Mouse (Mus musculus) left cerebral cortex, postnatal 14 days (tissue): ENCODE measurements around the gene A930004D18Rik. TPM values are rescaled to one million over a fixed set of nuclear protein-coding genes. Genes with fewer than 3 reads are reported as not detected.
"Not testable (repeated sequence)": the region's sequence is repeated elsewhere in the genome, so short reads cannot be mapped to it uniquely, and the experiment has no call there.

Source experiments
- DNase-seq, 2 experiments: peaks; one replicate each; pipeline ENCODE4 v3.0.0; 2021 to 2022; ENCODE audit warnings: low spot score in 2 of 2, mixed read lengths in 1 of 2
- intact Hi-C: fragments of 180-260 bp; cut with DNase I; formaldehyde crosslinking; loops from one replicate; pipeline ENCODE4 v1.15.1; 2025
- total RNA-seq, 2 experiments: library from RNA; stranded (reverse); gene quantifications; 2 replicates each; pipeline ENCODE4 v1.2.3; 2021

The A930004D18Rik gene
- total RNA-seq, 2 experiments from 2014 or later = 1.5 to 1.6 TPM

- intact Hi-C loops = loop anchor here (5.0 to 10.0 kb wide), 6 partner anchors 36 to 666 kb away; partner anchors contain the start of gene Spag6
- peak in 1 of 2 experiments; percentile 38 for DNase-seq
Observed at GRCm38 (mm10) chr2:18026116-18026947, 11.2 kb downstream of the A930004D18Rik start.

GRCm38 (mm10) chr2:18025781-18026115 lies 11.8 kb downstream of the A930004D18Rik start:
- intact Hi-C loops = loop anchor here (5.0 to 10.0 kb wide), 6 partner anchors 37 to 667 kb away; partner anchors contain the start of gene Spag6
- DNase-seq = no peak

GRCm38 (mm10) chr2:18025116-18025515 lies 12.4 kb downstream of the A930004D18Rik start:
- DNase-seq = no peak
- intact Hi-C loops = loop anchor here (5.0 to 10.0 kb wide), 6 partner anchors 37 to 667 kb away; partner anchors contain the start of gene Spag6

GRCm38 (mm10) chr2:18022886-18023285 lies 14.7 kb downstream of the A930004D18Rik start:
- no peak for DNase-seq
- intact Hi-C loops = loop anchor here (10.0 kb wide), 2 partner anchors 168 to 378 kb away; no protein-coding TSS in a partner anchor

- DNase-seq = no peak
- intact Hi-C loops = no loop called here
Observed at GRCm38 (mm10) chr2:18019122-18019521, 18.4 kb downstream of the A930004D18Rik start.

- DNase-seq = no peak
- intact Hi-C loops = no loop called here
Observed at GRCm38 (mm10) chr2:18017321-18017720, 20.2 kb downstream of the A930004D18Rik start.

- no peak for DNase-seq
- intact Hi-C loops = no loop called here
Observed at GRCm38 (mm10) chr2:18016639-18017038, 20.9 kb downstream of the A930004D18Rik start.

- intact Hi-C loops = no loop called here
- no peak for DNase-seq
Observed at GRCm38 (mm10) chr2:18015581-18015980, 22.0 kb downstream of the A930004D18Rik start.

GRCm38 (mm10) chr2:18012866-18013265 lies 24.7 kb downstream of the A930004D18Rik start:
- no peak for DNase-seq
- intact Hi-C loops = no loop called here

GRCm38 (mm10) chr2:18011226-18011625 lies 26.3 kb downstream of the A930004D18Rik start:
- intact Hi-C loops = no loop called here
- no peak for DNase-seq

GRCm38 (mm10) chr2:18005137-18005536 lies 32.4 kb downstream of the A930004D18Rik start:
- peak in 1 of 2 experiments; percentile 11 for DNase-seq
- intact Hi-C loops = loop anchor here (5.0 kb wide), 1 partner anchor 807 kb away; no protein-coding TSS in a partner anchor

GRCm38 (mm10) chr2:18004286-18004685 lies 33.3 kb downstream of the A930004D18Rik start:
- DNase-seq = no peak
- intact Hi-C loops = no loop called here

- intact Hi-C loops = no loop called here
- no peak for DNase-seq
Observed at GRCm38 (mm10) chr2:18002306-18002705, 35.2 kb downstream of the A930004D18Rik start.

- intact Hi-C loops = no loop called here
- no peak for DNase-seq
Observed at GRCm38 (mm10) chr2:17996858-17997257, 40.7 kb downstream of the A930004D18Rik start, which contains the start of gene H2al2a. H2al2a (minus strand) TSS chr2:17996958.

- intact Hi-C loops = no loop called here
- DNase-seq = no peak
Observed at GRCm38 (mm10) chr2:17989562-17989961, 48.0 kb downstream of the A930004D18Rik start.

GRCm38 (mm10) chr2:17989115-17989514 lies 48.4 kb downstream of the A930004D18Rik start:
- intact Hi-C loops = no loop called here
- no peak for DNase-seq

- DNase-seq = no peak
- intact Hi-C loops = no loop called here
Observed at GRCm38 (mm10) chr2:17986694-17987093, 50.8 kb downstream of the A930004D18Rik start.

- intact Hi-C loops = no loop called here
- DNase-seq = no peak
Observed at GRCm38 (mm10) chr2:17984774-17985173, 52.8 kb downstream of the A930004D18Rik start.

- no peak for DNase-seq
- intact Hi-C loops = no loop called here
Observed at GRCm38 (mm10) chr2:17982747-17983146, 54.8 kb downstream of the A930004D18Rik start.

- no peak for DNase-seq
- intact Hi-C loops = no loop called here
Observed at GRCm38 (mm10) chr2:17978706-17979105, 58.8 kb downstream of the A930004D18Rik start.

- DNase-seq, intact Hi-C loops: not testable (repeated sequence)
Observed at GRCm38 (mm10) chr2:17978251-17978650, 59.3 kb downstream of the A930004D18Rik start.
